ENCODE assay signal across 29 mouse cellular contexts in genomic region chr15:62163203-62163602, GRCm38 (mm10).
DNase-seq lines count a peak whose midpoint lies in the region; ATAC-seq and TF ChIP-seq lines count a peak whose summit lies in the region.
"Had no signal": no experiment of that assay in that cellular context is flagged by ENCODE, and none has a peak within 500 bp of the region (broad histone marks: within the 10 kb centered on the region; RNA-seq: fewer than 3 reads in every experiment).

No protein-coding gene starts in this region.

- H3K4me2 ChIP-seq in liver, embryonic 13.5 days: peak overlapping the region; percentile 28
- no peak overlapping the region for H3K4me2 ChIP-seq in intestine, embryonic 15.5 days (replicated peaks)
- H3K4me2 ChIP-seq: forebrain, embryonic 12.5 days; heart, embryonic 15.5 days; limb, embryonic 15.5 days; midbrain, embryonic 15.5 days; neural tube, embryonic 15.5 days had no signal

- H3K9ac ChIP-seq in ES-E14 (ENCODE audit: insufficient read depth, low read depth, low read length, poor library complexity, severe bottlenecking): no peak overlapping the region
- H3K9ac ChIP-seq in liver, embryonic 13.5 days: peak overlapping the region; percentile 46
- H3K9ac ChIP-seq in intestine, embryonic 15.5 days: no peak overlapping the region
- H3K9ac ChIP-seq: forebrain, embryonic 12.5 days; heart, embryonic 15.5 days; limb, embryonic 15.5 days; midbrain, embryonic 15.5 days; neural tube, embryonic 15.5 days had no signal

- peaks cover 13% of the 10 kb centered on the region for H3K36me3 ChIP-seq in ES-E14 (ENCODE audit: control insufficient read depth, insufficient read depth, low read length, poor library complexity, severe bottlenecking)
- H3K36me3 ChIP-seq in liver, embryonic 13.5 days: no peaks in the 10 kb centered on the region
- H3K36me3 ChIP-seq in intestine, embryonic 15.5 days: no peaks in the 10 kb centered on the region
- H3K36me3 ChIP-seq: forebrain, embryonic 12.5 days; heart, embryonic 10.5 days; heart, embryonic 15.5 days; limb, embryonic 10.5 days; limb, embryonic 15.5 days; midbrain, embryonic 10.5 days; midbrain, embryonic 15.5 days; neural tube, embryonic 15.5 days had no signal

- no peak overlapping the region for H3K27ac ChIP-seq in ES-E14 (ENCODE audit: insufficient read depth, low read depth, low read length, poor library complexity, severe bottlenecking)
- peak overlapping the region; percentile 95 for H3K27ac ChIP-seq in liver, embryonic 13.5 days
- no peak overlapping the region for H3K27ac ChIP-seq in intestine, embryonic 15.5 days
- H3K27ac ChIP-seq: forebrain, embryonic 12.5 days; limb, embryonic 10.5 days; limb, embryonic 15.5 days; midbrain, embryonic 10.5 days; midbrain, embryonic 15.5 days; neural tube, embryonic 15.5 days had no signal

- peaks cover 5 to 13% of the 10 kb centered on the region in 2 experiments for H3K4me1 ChIP-seq in ES-E14 (ENCODE audit: control insufficient read depth in 2 of 2, insufficient read depth in 2 of 2, low read length in 2 of 2, poor library complexity in 1 of 2)
- H3K4me1 ChIP-seq in liver, embryonic 13.5 days (replicated peaks): peaks cover 74% of the 10 kb centered on the region
- H3K4me1 ChIP-seq in intestine, embryonic 15.5 days (replicated peaks): no peaks in the 10 kb centered on the region
- H3K4me1 ChIP-seq: forebrain, embryonic 12.5 days; limb, embryonic 10.5 days; midbrain, embryonic 10.5 days; midbrain, embryonic 15.5 days; neural tube, embryonic 15.5 days had no signal

- in situ Hi-C loops in ES-E14 (cut with MboI; ENCODE audit: low sequenced_read_pairs in 2 of 2, unreplicated experiment in 2 of 2): no loop called here

- no peak for DNase-seq in ES-E14 (ENCODE audit: low read depth, low spot score)
- peak; percentile 53 for DNase-seq in c-Kit-positive CD71-positive TER-119-positive erythroid progenitor cells, embryonic 14.5 days (ENCODE audit: low spot score)
- peak; percentile 38 for DNase-seq in liver, embryonic 13.5 days
- no peak for DNase-seq in urinary bladder, postnatal 14 days (ENCODE audit: low spot score)
- DNase-seq in cerebellum, postnatal 4 days (ENCODE audit: low spot score in 2 of 2): no peak
- DNase-seq: adrenal gland, postnatal 25 days; gastrocnemius, postnatal 10 days; kidney, adult 8-10 months; kidney, postnatal 10 days; layer of hippocampus, postnatal 36 days; lung, postnatal 4 days; retina, postnatal 1 day; right cerebral cortex, postnatal 25 days; thymus, postnatal 25 days had no signal

- H3K9me3 ChIP-seq in ES-E14 (ENCODE audit: control insufficient read depth, insufficient read depth, low read depth, low read length): no peaks in the 10 kb centered on the region
- no peaks in the 10 kb centered on the region for H3K9me3 ChIP-seq in liver, embryonic 13.5 days (replicated peaks)
- H3K9me3 ChIP-seq in intestine, embryonic 15.5 days: no peaks in the 10 kb centered on the region
- H3K9me3 ChIP-seq: forebrain, embryonic 12.5 days; G1E; heart, embryonic 10.5 days; heart, embryonic 15.5 days; limb, embryonic 10.5 days; limb, embryonic 15.5 days; midbrain, embryonic 10.5 days; midbrain, embryonic 15.5 days; neural tube, embryonic 15.5 days had no signal

- no peaks in the 10 kb centered on the region for H3K27me3 ChIP-seq in liver, embryonic 13.5 days
- H3K27me3 ChIP-seq in intestine, embryonic 15.5 days (replicated peaks): no peaks in the 10 kb centered on the region
- H3K27me3 ChIP-seq: forebrain, embryonic 12.5 days; heart, embryonic 15.5 days; limb, embryonic 15.5 days; midbrain, embryonic 15.5 days; neural tube, embryonic 15.5 days; Patski had no signal

- no peak overlapping the region for H3K4me3 ChIP-seq in ES-E14 (ENCODE audit: insufficient read depth in 1 of 2, low read depth in 1 of 2, low read length in 2 of 2, poor library complexity in 1 of 2, severe bottlenecking in 1 of 2)
- H3K4me3 ChIP-seq in liver, embryonic 13.5 days (replicated peaks): no peak overlapping the region
- no peak overlapping the region for H3K4me3 ChIP-seq in intestine, embryonic 15.5 days (replicated peaks)
- H3K4me3 ChIP-seq: erythroblast, embryonic 14.5 days; forebrain, embryonic 12.5 days; heart, embryonic 10.5 days; heart, embryonic 15.5 days; limb, embryonic 10.5 days; limb, embryonic 15.5 days; midbrain, embryonic 10.5 days; midbrain, embryonic 15.5 days; neural tube, embryonic 15.5 days had no signal

- 17% methylated on average over 5 of the region's 5 CpGs for WGBS in liver, embryonic 13.5 days (ENCODE audit: insufficient replicate concordance)
- WGBS in intestine, embryonic 15.5 days: 87% methylated on average over 5 of the region's 5 CpGs

- peak; percentile 64 for ATAC-seq in liver, embryonic 13.5 days (ENCODE audit: low read depth)
- ATAC-seq in megakaryocyte progenitor cell, adult 5-6 weeks (replicated peaks; ENCODE audit: poor library complexity): peak; percentile 38; the same call in 1 of the 2 replicates
- no peak for ATAC-seq in intestine, embryonic 15.5 days
- ATAC-seq: CD4-positive, CD25-positive, alpha-beta regulatory T cell, adult 4 months; hindbrain, embryonic 16.5 days; midbrain, embryonic 15.5 days; Patski had no signal

TF ChIP-seq in ES-E14, 5 proteins besides CTCF, POLR2A, EP300 and RAD21:
- peak; percentile 54; the same call in 1 of the 2 replicates for TF ChIP-seq ZNF384 (IDR thresholded peaks at IDR 0.05; ENCODE audit: low read depth, low read length)
- no peak for TF ChIP-seq MAFK (IDR thresholded peaks at IDR 0.05; ENCODE audit: insufficient read depth, low read depth, low read length)
- TF ChIP-seq ZC3H11A (IDR thresholded peaks at IDR 0.05; ENCODE audit: borderline replicate concordance, low read depth, low read length): no peak
- no peak for TF ChIP-seq CHD2 (IDR thresholded peaks at IDR 0.05; ENCODE audit: low read depth, low read length)

Comparison
In these comparisons a context has a peak if more than half of its experiments do, and no peak if none do; other contexts are left out.
1. DNase-seq: peak in c-Kit-positive CD71-positive TER-119-positive erythroid progenitor cells, embryonic 14.5 days (single experiment) and liver, embryonic 13.5 days (single experiment); none in ES-E14 (single experiment), urinary bladder, postnatal 14 days (single experiment) and cerebellum, postnatal 4 days (0 of 2).